Mouse (Mus musculus) hindbrain, embryonic 14.5 days (tissue): ENCODE data around the gene Lin28a. TPM values are rescaled to one million over a fixed set of nuclear protein-coding genes. Genes with fewer than 3 reads are reported as not detected.

Experiments
- ATAC-seq: fragments of 200-750 bp; cut with Nextera tagmentation; 2 replicates; pipeline ENCODE4 v1.8.0; 2017; ENCODE audit warnings: moderate number of reproducible peaks, mild to moderate bottlenecking, moderate TSS enrichment, moderate library complexity; ENCODE audit not compliant: low FRiP score
- DNase-seq: peaks from one replicate; pipeline ENCODE4 v3.0.0-alpha.2; 2015; ENCODE audit warnings: low spot score
- H3K27ac ChIP-seq: fragments of 300-500 bp; sonication (generic); 2 replicates; pipeline ENCODE4 v1.5.1; 2014; ENCODE audit warnings: mild to moderate bottlenecking, moderate library complexity
- H3K27me3 ChIP-seq: fragments of 300-500 bp; sonication (generic); 2 replicates; pipeline ENCODE4 v1.6.1; 2014; ENCODE audit warnings: mild to moderate bottlenecking, low read length, mixed read lengths; ENCODE audit not compliant: control insufficient read depth, insufficient read depth
- H3K36me3 ChIP-seq: fragments of 300-500 bp; sonication (generic); replicated peaks from 2 replicates; pipeline ENCODE4 v1.6.1; 2014; ENCODE audit not compliant: control insufficient read depth, insufficient read depth
- H3K4me1 ChIP-seq: fragments of 300-500 bp; sonication (generic); replicated peaks from 2 replicates; pipeline ENCODE4 v1.6.1; 2014; ENCODE audit warnings: antibody characterized with exemption, low read length, mixed read lengths; ENCODE audit not compliant: control insufficient read depth, insufficient read depth
- H3K4me2 ChIP-seq: fragments of 300-500 bp; sonication (generic); replicated peaks from 2 replicates; pipeline ENCODE4 v1.6.1; 2014; ENCODE audit warnings: mild to moderate bottlenecking, moderate library complexity
- H3K4me3 ChIP-seq: fragments of 300-500 bp; sonication (generic); replicated peaks from 2 replicates; pipeline ENCODE4 v1.5.1; 2014; ENCODE audit warnings: mild to moderate bottlenecking, low read length
- H3K9ac ChIP-seq: fragments of 300-500 bp; sonication (generic); 2 replicates; pipeline ENCODE4 v1.6.1; 2014
- H3K9me3 ChIP-seq: fragments of 300-500 bp; sonication (generic); 2 replicates; pipeline ENCODE4 v1.6.1; 2016; ENCODE audit warnings: low read length; ENCODE audit not compliant: control insufficient read depth
- WGBS: fragments of 180-500 bp; shearing (Covaris S2); extraction: QIAGEN DNeasy Blood & Tissue Kit; methylation state at CpG from one replicate; pipeline ENCODE4 v1.1.7; 2014; 5-methylcytosine and 5-hydroxymethylcytosine counted together
- polyA plus RNA-seq: library from polyadenylated mRNA; unstranded; fragments of >200 nt; fragmentation: Nextera tagmentation; extraction: Ambion mirVana; gene quantifications from 2 replicates; pipeline ENCODE4 v1.2.1, GENCODE M21; 2014

Gene Lin28a
- polyA plus RNA-seq, 1 experiment from 2014 or later: 0.13 TPM

GRCm38 (mm10) chr4:134011450-134012414 lies 6.9 kb downstream of the Lin28a start:
- H3K36me3 ChIP-seq: no peaks in the 10 kb centered on the region
- H3K27ac ChIP-seq: no peak overlapping the region
- WGBS: 8% methylated on average over 16 of the region's 16 CpGs
- ATAC-seq (no peak), DNase-seq (no peak)
- no peak overlapping the region for H3K4me3 ChIP-seq
- peaks cover 5% of the 10 kb centered on the region for H3K4me1 ChIP-seq
- peaks cover 3% of the 10 kb centered on the region; the same call in 1 of the 2 replicates for H3K27me3 ChIP-seq
- H3K9me3 ChIP-seq: no peaks in the 10 kb centered on the region
- H3K4me2 ChIP-seq: no peak overlapping the region
- H3K9ac ChIP-seq: no peak overlapping the region

- Histone ChIP-seq H3K9me3 (no peaks in the 10 kb centered on the region), H3K27ac (no peak overlapping the region), H3K27me3 (no peaks in the 10 kb centered on the region), H3K9ac (no peak overlapping the region), H3K4me2 (no peak overlapping the region), H3K4me3 (no peak overlapping the region), H3K4me1 (0 out of 2 replicates have a peak, but pooled peaks cover 3% of the 10 kb centered on the region), H3K36me3 (no peaks in the 10 kb centered on the region)
- ATAC-seq (no peak), DNase-seq (no peak)
- WGBS: 79% methylated on average over 6 of the region's 6 CpGs
Measured at GRCm38 (mm10) chr4:134009709-134010108, 8.9 kb downstream of the Lin28a start.

- no peak overlapping the region for H3K27ac ChIP-seq
- no peaks in the 10 kb centered on the region for H3K36me3 ChIP-seq
- no peaks in the 10 kb centered on the region for H3K9me3 ChIP-seq
- DNase-seq (no peak), ATAC-seq (no peak)
- 0 out of 2 replicates have a peak, but pooled peaks cover 2% of the 10 kb centered on the region for H3K4me1 ChIP-seq
- H3K4me2 ChIP-seq: no peak overlapping the region
- WGBS: 90% methylated on average over 3 of the region's 3 CpGs
- no peak overlapping the region for H3K9ac ChIP-seq
- H3K27me3 ChIP-seq: no peaks in the 10 kb centered on the region
- H3K4me3 ChIP-seq: no peak overlapping the region
Measured at GRCm38 (mm10) chr4:134006845-134007244, 11.8 kb downstream of the Lin28a start.

GRCm38 (mm10) chr4:134005581-134006358 lies 12.9 kb downstream of the Lin28a start:
- ATAC-seq: no peak
- H3K36me3 ChIP-seq: no peaks in the 10 kb centered on the region
- no peak overlapping the region for H3K9ac ChIP-seq
- no peak for DNase-seq
- no peaks in the 10 kb centered on the region for H3K27me3 ChIP-seq
- H3K4me3 ChIP-seq: no peak overlapping the region
- 0 out of 2 replicates have a peak, but pooled peaks cover 4% of the 10 kb centered on the region for H3K4me1 ChIP-seq
- no peaks in the 10 kb centered on the region for H3K9me3 ChIP-seq
- no peak overlapping the region for H3K4me2 ChIP-seq
- WGBS: 83% methylated on average over 12 of the region's 12 CpGs
- H3K27ac ChIP-seq: no peak overlapping the region

GRCm38 (mm10) chr4:134002903-134003302 lies 15.7 kb downstream of the Lin28a start:
- WGBS: 44% methylated on average over 5 of the region's 5 CpGs
- Histone ChIP-seq H3K27me3 (no peaks in the 10 kb centered on the region), H3K4me1 (peaks cover 13% of the 10 kb centered on the region; the same call in 1 of the 2 replicates), H3K27ac (no peak overlapping the region), H3K36me3 (no peaks in the 10 kb centered on the region), H3K4me2 (no peak overlapping the region), H3K9ac (no peak overlapping the region), H3K9me3 (no peaks in the 10 kb centered on the region), H3K4me3 (no peak overlapping the region)
- no peak for ATAC-seq
- no peak for DNase-seq

GRCm38 (mm10) chr4:134002246-134002645 lies 16.4 kb downstream of the Lin28a start:
- no peak for ATAC-seq
- H3K4me2 ChIP-seq: no peak overlapping the region
- no peaks in the 10 kb centered on the region for H3K27me3 ChIP-seq
- H3K9me3 ChIP-seq: no peaks in the 10 kb centered on the region
- no peak for DNase-seq
- H3K36me3 ChIP-seq: no peaks in the 10 kb centered on the region
- H3K27ac ChIP-seq: no peak overlapping the region
- WGBS: 62% methylated on average over 4 of the region's 4 CpGs
- no peak overlapping the region for H3K9ac ChIP-seq
- peaks cover 13% of the 10 kb centered on the region; the same call in 1 of the 2 replicates for H3K4me1 ChIP-seq
- no peak overlapping the region for H3K4me3 ChIP-seq

GRCm38 (mm10) chr4:134001710-134002109 lies 16.9 kb downstream of the Lin28a start:
- H3K4me2 ChIP-seq: peak overlapping the region; percentile 83; the same call in 1 of the 2 replicates

GRCm38 (mm10) chr4:134000466-134001438 lies 17.9 kb downstream of the Lin28a start, which contains the start of gene Dhdds:
Gene Dhdds (minus strand): TSS chr4:134000918.
- peaks cover 14% of the 10 kb centered on the region for H3K36me3 ChIP-seq
- H3K27ac ChIP-seq: peak within 1 kb of the TSS; percentile 60
- no peaks in the 10 kb centered on the region for H3K9me3 ChIP-seq
- H3K4me3 ChIP-seq: peak within 1 kb of the TSS; percentile 56
- H3K27me3 ChIP-seq: no peaks in the 10 kb centered on the region
- H3K9ac ChIP-seq: peak within 1 kb of the TSS; percentile 62
- H3K4me2 ChIP-seq: peak within 1 kb of the TSS; percentile 83
- 2% methylated on average over 49 of the region's 49 CpGs for WGBS
- ATAC-seq (peak; percentile 97), DNase-seq (peak; percentile 99)
- peaks cover 13% of the 10 kb centered on the region; the same call in 1 of the 2 replicates for H3K4me1 ChIP-seq

More at GRCm38 (mm10) chr4:134001710-134002109, 16.9 kb downstream of the Lin28a start:
- Histone ChIP-seq H3K27me3 (no peaks in the 10 kb centered on the region), H3K9me3 (no peaks in the 10 kb centered on the region), H3K4me1 (peaks cover 13% of the 10 kb centered on the region; the same call in 1 of the 2 replicates), H3K27ac (no peak overlapping the region), H3K9ac (no peak overlapping the region), H3K4me3 (no peak overlapping the region), H3K36me3 (peaks cover 4% of the 10 kb centered on the region; the same call in 1 of the 2 replicates)
- no peak for DNase-seq
- ATAC-seq: no peak
- WGBS: 44% methylated on average over 10 of the region's 10 CpGs
